Mouse (Mus musculus) adrenal gland, adult 8-10 months (tissue): Measurements from ENCODE around the gene Slc7a6. TPM values are rescaled to one million over a fixed set of nuclear protein-coding genes. Genes with fewer than 3 reads are reported as not detected.

Experiments
- DNase-seq: peaks from one replicate; pipeline ENCODE4 v3.0.0; 2022
- total RNA-seq, 4 experiments: library from RNA; stranded (reverse); gene quantifications; 2 replicates each; pipeline ENCODE4 v1.2.4; 2022

Gene Slc7a6
- total RNA-seq, 4 experiments from 2014 or later, result 16.9 to 22.5 (median 21.0) TPM

DNA sequence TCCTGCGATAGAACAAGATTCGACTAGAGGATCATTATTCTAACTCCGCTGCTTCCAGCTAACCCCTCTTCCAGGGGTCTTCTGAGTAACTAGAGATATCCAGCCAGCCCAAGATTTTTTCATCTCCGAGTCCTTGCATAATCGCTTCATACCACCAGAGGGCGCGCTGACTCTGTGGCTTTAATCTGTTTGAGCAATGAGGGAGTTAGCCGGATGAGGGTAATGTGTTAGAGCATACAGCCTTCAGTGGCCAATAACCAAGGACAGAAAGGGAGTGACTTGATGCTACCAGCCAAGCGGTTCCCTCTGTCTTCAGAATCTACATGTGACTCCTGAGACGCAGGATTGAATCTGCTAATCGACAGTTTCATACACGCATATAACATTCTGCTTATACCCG is 27.9 kb upstream of the Slc7a6 start:
- peak; percentile 75 for DNase-seq

DNA sequence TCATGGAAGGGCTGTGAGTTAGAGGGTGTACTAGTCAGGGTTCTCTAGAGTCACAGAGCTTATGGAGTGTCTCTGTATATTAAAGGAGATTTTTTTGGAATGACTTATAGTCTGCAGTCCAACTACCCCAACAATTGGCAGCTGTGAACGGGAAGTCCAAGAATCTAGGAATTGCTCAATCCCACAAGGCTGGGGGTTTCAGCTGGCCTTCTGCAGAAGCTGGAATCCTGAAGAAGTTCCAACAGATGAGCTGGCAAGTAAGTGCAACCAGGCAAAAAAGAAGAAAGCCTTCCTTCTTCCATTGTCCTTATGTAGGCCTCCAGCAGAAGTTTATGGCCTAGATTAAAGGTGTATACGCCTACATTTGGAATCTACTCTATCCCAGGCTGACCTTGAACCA is 23.3 kb upstream of the Slc7a6 start:
- peak; percentile 59 for DNase-seq

DNA sequence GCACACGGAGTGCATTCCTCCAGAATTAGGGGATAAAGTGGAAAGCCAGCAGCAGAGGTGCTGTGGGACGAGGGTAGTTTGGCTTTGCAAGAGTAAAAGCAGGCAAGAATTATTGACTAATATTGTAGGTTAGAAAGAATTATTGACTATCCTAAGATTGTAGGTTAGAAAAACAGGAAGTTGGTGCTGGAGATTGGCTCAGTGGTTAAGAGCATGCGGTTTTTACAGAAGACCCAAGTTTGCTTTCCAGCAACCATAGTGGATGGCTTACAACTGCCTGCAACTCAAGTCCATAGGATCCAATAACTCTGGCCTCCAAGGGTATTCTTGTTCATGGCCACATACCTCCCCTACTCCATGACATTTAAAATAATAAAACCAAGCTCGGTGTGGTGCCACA is 22.6 kb upstream of the Slc7a6 start:
- no peak for DNase-seq

DNA sequence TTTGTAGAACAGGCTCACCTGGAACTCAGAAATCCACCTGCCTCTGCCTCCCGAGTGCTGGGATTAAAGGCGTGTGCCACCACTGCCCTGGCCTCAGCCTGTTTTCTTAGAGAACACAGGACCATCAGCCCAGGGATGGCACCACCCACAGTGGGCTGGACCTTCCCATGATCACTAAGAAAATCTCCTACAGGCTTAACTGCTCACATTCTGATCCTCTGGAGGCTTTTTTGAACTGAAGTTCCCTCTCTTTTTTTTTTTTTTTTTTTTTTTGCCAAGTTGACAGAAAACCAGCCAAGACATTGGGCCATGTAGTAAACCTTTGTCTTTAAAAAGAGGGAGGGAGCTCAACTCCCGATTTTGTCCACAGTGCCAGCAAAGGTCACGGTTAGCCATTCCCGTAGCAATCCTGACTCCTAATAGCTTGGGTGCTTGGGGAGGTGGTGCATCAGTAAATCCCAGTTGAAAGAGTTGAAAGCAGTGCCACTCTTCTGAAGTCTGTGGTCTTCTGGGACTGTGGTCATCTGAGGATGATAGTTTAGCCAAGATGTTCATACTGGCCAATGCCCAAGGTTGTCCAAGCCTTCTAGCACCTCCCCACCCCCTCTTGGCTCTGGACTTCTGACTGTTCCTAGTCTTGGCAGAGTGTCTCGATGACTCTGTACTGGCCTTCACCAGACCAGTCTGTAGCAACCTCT is 20.6 kb upstream of the Slc7a6 start:
- DNase-seq, result peak; percentile 86

DNA sequence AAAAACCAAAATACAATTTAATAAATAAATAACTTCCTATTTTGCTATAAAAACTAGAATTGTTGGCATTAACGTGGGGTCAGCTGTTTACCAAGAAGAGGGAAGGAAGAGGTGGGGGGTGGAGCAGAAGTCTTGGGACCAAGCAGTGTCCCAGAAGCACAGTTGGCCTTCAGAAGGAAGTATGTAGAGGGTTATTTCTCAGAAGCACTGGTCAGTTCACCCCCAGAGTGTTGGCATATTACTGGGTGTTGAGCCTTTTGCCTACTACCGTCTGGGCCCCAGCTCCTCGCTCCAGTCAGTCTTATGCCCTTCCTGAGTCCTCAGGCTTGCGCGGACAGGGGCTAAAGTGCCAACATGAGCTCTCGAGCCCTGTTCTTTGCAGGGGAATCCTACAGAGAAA is 19.6 kb upstream of the Slc7a6 start:
- no peak for DNase-seq

DNA sequence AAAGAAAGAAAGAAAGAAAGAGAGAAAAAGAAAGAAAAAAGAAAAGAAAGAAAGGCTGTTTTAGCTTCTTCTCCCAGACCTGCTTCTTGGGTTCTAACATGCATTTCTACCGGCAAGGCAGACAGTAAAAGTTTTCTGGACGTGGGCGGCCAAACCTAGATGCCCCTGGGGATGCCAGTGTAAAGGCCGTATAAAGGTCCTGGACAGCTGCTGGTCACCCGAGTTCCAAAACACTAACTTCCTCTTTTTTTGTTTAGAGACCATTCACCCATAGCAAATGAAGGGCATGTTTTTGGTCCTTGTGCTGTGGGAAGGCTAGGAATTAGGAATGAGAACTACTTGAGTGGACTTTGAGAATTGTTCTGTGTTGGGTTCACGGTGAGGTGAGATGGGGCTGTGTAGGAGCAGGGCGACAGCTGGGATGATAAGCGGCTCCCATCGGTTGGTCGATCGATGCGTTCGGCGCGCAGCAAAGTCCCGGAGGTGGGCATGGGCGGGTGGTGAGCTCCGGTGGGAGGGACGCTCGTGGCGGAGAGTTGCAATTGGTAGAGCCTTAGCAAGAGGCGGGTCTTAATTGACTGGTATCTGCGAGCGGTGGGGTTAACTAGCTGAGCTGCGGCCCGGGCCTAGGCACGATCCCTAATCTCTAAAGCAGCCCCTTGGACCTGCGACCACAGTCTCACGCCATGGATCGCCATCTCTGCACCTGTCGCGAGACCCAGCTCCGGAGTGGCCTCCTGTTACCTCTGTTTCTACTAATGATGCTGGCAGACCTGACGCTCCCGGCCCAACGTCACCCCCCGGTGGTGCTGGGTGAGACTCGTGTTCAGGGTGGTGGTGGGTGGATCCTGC is 18.6 kb upstream of the Slc7a6 start, which contains the start of gene Pla2g15:
Gene Pla2g15, plus strand, starts transcription at position 599 of the 852 bp plus-strand sequence.
- peak; percentile 92 for DNase-seq

DNA sequence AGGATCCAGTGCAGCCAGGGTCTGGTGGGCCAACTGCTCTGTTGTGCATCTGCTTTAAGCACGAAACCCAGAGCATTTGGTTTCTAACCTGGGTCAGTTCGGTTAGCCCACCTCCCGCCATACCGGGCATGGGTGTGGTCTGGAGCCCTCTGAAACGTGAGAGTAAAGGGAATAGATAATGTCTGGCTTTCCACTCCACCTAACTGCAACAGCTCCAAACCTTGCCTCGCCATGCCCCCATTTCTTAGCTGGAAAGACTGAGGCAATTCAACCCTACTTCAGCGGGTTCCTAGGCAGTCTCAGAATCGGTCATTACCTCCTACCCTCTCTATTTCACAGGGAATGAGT is 18.0 kb upstream of the Slc7a6 start:
- DNase-seq, result no peak

DNA sequence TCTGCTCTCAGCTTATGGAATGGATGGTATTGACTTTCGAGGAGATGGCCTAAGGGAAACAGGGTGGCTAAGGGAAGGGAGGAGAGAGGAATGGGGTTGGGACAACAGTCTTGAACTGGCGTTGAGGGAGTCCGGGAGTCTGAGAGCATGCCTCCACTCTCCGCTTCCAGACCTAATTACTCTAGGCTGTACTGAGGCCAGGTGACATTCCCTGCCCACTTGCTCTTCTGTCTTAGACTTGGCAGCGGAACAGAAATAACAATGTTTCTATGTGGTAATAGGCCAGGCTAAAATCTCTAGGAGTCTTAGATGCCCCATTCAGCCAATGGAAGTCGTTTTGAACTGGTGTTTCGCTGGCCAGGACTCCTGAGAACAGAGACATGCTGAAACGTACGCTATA is 17.6 kb upstream of the Slc7a6 start:
- no peak for DNase-seq

DNA sequence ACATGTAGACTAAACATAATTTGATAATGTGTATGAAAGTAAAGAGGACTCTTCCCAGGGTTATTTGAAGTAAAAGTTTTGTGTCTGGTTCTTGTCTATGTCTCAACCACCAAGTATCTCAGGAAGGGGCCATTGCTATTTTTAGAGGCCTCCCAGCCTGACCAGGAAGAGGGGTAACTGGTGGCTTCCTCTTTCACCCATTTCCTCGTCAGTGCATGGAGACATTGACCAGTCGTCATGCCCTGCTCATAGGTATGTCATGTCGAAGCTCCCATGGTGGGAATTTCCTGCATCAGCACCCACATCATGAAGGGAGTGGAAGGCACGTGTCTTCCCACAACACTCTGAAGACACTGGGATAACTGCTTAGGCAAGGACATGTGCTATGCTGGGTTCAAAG is 15.8 kb upstream of the Slc7a6 start:
- no peak for DNase-seq

DNA sequence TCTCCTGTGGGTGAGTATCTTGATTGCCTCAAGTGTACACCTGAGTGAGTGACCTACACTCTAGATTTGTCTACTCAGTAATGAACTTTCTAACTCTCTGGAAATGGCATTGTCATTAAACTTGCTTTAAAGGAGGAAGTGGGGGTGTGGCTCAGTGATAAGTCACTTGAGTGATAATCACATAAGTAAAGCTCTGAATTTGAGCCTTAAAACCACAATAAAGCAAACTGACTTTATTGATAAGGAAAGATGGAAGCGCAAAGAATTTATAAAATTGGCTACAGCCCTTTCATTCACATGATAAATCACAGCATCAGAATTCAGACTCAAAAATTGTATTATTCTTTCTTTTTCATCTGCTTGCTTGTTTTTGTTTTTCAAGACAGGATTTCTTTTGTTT is 11.2 kb upstream of the Slc7a6 start:
- no peak for DNase-seq

DNA sequence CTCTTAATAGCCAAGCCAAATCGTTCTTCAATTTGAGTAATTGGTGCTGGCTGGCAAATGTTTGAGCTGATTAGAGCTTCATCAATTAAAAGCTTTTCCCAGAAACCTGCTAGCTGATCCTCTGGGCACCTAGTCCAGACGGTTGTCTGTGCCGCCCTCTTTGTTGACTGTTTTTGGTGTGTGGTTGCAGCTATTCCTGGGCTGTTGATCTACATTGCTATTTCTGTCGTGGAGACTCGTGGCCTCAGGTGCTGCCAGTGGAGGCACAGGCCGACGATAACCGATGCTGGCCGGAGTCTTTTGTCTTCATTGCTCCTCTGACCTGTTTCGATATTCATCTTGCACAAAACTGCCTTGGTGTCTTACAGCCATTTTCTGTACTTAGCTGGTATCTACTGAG is 10.3 kb upstream of the Slc7a6 start:
- no peak for DNase-seq

DNA sequence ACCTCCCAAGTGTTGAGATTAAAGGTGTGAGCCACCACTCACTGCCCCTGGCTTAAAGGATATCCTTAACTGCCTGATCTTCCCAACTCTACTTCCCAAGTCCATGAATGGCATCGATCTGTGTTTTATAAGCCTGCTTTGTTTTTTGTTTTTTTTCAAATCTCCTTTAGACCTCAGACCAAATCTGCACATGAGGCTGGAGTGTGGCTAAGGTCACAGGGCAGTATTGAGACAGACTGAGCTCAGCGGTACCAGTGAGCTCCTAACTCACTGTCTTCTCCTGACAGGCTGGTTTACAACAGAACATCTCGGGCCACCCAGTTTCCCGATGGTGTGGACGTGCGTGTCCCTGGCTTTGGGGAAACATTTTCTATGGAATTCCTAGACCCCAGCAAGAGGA is 8.8 kb upstream of the Slc7a6 start:
- no peak for DNase-seq

DNA sequence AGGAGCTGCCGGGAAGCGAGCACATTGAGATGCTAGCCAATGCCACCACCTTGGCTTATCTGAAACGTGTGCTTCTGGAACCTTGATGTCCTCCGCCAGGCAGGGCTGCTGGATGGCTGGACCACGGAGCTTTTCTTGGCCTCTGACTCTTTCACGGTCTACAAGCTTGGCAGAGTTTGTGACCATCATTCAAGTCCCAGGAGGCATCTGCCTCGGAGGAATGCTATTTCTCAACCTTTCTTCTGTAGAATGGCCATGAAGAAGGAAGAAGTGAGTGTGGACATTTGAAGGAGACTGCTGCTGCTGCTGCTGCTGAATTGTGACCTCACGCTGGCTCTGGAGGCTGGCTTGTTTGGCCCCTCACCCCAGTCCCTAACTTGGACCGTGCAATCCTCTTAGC is 5.4 kb upstream of the Slc7a6 start:
- no peak for DNase-seq

DNA sequence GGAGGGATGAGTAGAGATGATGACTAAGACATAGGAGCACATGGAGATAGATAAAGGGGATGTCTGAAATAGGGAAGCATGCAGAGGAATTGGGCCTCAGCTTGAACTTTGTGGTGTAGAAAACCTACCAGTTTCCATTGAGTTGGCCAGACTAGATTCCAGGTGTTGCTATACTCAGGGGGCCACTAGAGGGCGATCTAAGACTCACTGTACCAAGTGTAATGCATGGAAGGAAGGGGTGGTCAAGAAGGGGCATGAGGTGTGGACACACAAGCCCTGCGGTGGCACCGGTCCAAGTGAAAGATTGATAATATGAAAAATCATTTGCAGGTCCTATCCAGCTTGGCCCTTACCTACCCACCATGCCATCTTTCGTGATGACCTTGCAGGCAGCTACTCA is 3.2 kb upstream of the Slc7a6 start:
- no peak for DNase-seq

DNA sequence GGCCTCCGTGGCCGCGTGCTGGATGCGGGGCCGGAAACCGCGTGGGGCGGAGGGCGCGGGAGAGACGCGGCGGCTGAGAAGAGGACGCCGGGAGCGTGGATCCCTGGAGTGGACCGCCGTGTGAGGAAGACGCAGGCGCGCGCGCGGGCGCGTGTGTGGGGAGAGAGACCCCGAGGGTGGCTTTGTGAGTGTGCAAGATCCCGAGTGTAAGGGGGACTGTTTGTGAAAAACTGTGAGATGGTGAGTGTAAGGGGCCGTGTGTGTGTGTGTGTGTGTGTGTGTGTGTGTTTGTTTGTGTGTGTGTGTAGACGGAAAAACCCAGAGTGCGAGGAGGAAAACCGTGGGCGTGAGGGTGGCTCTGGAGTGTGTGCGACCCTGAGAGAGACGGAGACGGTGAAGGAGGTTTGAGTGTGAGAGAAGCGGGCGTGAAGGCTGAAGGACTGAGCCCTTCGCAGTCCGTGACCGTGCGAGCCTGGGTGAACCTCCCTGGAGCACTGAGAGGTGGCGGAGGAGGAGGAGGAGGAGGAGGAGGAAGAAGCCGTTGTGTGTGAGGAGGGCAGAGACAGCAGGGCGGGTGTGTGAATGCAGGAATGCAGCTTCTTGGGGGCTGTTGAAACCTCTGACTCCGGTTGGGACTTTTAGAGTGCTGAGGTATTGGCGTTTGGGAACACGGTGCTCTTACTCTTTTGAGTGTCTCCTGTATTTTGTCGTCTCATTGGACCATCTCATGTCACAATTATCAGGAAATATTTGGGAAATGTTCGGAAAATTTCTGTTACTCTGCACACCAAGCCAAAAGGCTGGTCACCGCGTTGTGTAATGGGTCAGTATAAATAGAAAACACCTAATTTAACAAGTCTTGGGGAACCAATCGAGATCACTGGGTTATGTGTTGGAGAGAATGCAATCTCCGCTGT is 618 bp downstream of the Slc7a6 start:
- no peak for DNase-seq

DNA sequence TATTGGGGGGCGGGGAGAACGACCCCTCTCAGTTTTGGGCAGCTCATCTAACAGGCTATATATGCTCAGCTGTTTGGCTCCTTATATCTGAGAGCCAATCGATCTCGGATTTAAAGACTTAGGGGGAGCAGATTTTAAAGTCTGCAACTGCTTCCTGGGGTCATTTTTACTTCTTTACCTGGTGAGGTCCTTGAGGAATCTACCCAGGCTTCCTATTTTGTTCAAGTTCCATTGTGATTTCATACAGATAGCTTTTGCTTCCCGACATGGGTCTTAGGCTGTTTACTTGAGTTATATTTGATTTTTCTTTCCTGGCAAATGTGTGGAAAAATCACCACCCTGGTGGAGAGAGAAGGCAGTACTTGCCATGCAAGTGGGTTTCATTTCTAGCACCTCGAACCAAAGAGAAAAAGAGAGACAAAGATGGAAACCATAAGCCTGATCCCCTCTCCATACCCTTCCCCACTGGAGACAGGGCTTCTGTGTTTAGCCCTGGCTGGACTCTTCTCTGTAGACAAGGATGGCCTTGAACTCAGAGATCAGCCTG is 1.4 kb downstream of the Slc7a6 start:
- no peak for DNase-seq

DNA sequence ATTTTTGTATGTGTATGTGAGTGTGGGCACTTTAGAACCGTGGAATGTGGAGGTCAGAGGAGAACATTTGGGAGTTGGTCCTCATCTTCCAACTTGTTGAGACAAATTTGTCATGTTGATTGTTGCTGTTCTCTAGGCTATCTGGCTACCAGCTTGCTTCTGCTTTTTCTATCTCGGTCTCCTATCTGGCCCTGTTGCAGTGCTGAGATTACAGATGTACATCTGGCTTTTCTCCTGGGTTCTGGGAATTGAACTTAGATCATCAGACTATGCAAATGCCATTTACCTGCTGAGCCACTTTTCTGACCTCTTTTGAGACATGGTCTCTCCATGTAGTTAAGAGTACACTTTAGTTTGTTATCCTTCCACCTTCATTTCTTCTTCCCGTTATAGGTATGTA is 4.9 kb downstream of the Slc7a6 start:
- DNase-seq, result no peak

DNA sequence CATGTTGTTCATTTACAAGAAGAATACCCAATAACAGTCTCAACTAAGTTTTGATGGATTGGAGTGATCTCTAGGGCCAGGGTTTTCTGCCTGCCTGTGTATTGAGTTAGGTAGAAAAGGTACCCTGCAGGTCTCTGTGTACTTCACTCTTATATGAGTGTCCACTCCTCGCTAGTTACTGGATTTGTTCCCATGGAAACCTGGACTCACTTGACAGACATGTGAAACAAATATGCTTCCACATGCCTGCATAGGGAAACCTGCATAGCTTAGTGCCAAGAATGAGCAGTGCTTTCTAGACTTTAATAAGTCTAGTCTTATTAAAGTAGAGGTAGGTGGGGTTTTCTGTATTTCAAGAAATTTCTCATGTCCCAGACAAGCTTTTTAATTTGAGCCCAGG is 8.2 kb downstream of the Slc7a6 start:
- DNase-seq, result no peak

DNA sequence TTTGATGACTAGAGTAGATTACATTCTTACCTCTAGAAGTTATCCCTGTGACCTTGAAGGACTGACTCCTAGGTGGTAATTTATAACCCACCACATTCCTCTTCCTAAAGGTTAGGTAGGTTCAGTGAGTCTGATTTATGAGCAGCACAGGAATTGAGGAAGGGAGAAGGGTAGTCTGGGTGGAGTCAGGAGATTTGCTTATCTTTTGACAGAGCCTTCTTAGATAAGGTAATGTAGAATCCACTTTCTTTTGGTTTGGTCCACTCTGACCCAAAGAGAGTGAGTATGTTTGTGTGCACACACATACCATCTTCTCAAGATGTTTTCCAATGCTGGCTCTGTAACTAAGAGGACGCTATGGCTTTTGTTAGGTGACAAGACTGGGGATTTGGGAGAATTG is 8.9 kb downstream of the Slc7a6 start:
- no peak for DNase-seq

DNA sequence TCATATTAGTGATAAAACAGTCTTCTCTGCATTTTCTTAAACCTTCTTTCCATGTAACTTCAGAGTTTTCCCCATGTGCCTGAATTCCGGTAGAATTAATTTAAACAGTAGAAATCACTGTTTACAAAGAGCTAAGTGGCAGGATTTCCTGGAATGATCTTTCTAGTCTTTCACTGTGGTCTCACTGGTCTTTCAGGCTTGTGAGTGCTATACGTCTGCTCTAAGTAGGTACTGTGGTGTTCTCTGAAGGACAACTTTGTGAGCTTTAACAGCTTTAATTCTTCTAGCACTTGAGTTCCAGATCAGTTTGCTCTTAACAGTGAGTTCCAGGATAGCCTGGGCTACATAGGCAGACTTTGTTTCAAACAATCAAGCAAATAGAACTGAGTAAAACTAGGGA is 9.8 kb downstream of the Slc7a6 start:
- no peak for DNase-seq

DNA sequence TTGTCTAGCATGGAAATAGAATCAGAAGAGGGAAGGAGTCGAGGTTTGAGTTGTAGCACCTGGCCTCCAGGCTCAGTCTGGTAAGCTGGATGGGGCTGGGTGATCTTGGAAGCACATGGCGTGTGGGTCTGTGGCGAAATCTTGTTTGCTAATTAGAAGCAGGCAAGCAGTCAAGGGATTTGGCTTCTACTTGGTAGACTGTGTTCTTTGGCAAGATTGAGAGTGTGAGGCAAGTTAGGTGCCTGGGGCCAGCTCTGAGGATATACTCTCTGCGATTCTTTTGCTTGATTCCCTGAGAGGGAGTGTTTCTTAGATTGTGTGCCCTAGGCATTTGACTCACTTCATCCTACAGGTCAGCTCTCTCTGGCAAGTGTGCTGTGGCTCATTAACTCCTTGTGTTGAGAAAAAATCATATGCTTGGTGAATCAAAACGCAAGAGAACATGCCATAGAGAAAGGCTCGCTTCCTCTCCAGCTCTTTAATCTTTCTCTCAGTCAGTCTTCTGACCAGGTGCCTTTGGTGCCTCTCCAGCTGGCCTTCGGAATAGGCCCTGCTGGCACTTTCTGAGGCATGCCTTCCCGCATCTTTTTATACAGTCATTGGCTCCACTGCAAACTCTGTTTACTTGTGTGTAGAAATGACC is 17.1 kb downstream of the Slc7a6 start:
- DNase-seq, result peak; percentile 24

DNA sequence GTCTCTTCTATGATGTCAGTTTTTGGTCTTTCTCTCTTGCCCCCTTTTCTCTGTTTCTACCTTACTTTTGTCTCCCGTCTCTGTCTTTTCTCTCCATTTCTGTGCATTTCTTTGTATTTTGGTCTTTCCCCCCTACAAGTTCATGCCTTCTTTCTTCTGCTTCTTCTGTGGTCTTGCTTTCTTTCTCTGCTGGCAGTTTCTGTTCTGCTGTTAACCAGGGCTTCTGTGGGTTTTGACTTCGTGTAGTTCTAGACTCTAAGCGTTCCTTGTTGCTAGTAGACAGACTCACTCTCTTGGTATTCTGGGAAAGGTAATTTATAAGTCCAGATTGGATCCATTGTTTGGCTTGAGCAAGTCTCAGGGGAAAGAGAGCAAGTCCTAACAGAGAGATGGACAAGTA is 17.7 kb downstream of the Slc7a6 start:
- no peak for DNase-seq
